Mouse (Mus musculus) midbrain, embryonic 11.5 days (tissue): Measurements from ENCODE around the gene Tanc2. TPM values are rescaled to one million over a fixed set of nuclear protein-coding genes. Genes with fewer than 3 reads are reported as not detected.
A peak's percentile ranks its signal among the peaks of the same experiment; 100 is the strongest.

ENCODE experiments used
- ATAC-seq: fragments of 200-750 bp; cut with Nextera tagmentation; 2 replicates; pipeline ENCODE4 v1.8.0; 2017; ENCODE audit warnings: moderate TSS enrichment, moderate library complexity; ENCODE audit not compliant: low FRiP score
- DNase-seq: peaks from one replicate; pipeline ENCODE4 v3.0.0; 2015; ENCODE audit warnings: low spot score; ENCODE audit errors: missing footprints
- H3K27ac ChIP-seq: fragments of 300-500 bp; sonication (generic); 2 replicates; pipeline ENCODE4 v1.5.1; 2014; ENCODE audit warnings: low read depth, low read length
- H3K27me3 ChIP-seq: fragments of 300-500 bp; sonication (generic); 2 replicates; pipeline ENCODE4 v1.6.1; 2014; ENCODE audit warnings: mild to moderate bottlenecking, low read length, moderate library complexity, mixed read lengths; ENCODE audit not compliant: control insufficient read depth, insufficient read depth
- H3K36me3 ChIP-seq: fragments of 300-500 bp; sonication (generic); 2 replicates; pipeline ENCODE4 v1.6.1; 2014; ENCODE audit warnings: mild to moderate bottlenecking, low read length, moderate library complexity, mixed read lengths; ENCODE audit not compliant: control insufficient read depth, insufficient read depth
- H3K4me1 ChIP-seq: fragments of 300-500 bp; sonication (generic); 2 replicates; pipeline ENCODE4 v1.6.1; 2014; ENCODE audit warnings: low read length; ENCODE audit not compliant: control insufficient read depth, insufficient read depth
- H3K4me2 ChIP-seq: fragments of 300-500 bp; sonication (generic); 2 replicates; pipeline ENCODE4 v1.6.1; 2014; ENCODE audit warnings: mild to moderate bottlenecking, moderate library complexity
- H3K4me3 ChIP-seq: fragments of 300-500 bp; sonication (generic); 2 replicates; pipeline ENCODE4 v1.5.1; 2014; ENCODE audit warnings: low read depth, low read length
- H3K9ac ChIP-seq: fragments of 300-500 bp; sonication (generic); 2 replicates; pipeline ENCODE4 v1.6.1; 2014; ENCODE audit warnings: low read length
- H3K9me3 ChIP-seq: fragments of 300-500 bp; sonication (generic); 2 replicates; pipeline ENCODE4 v1.6.1; 2016; ENCODE audit warnings: low read length; ENCODE audit not compliant: control insufficient read depth
- WGBS: fragments of 180-500 bp; shearing (Covaris S2); extraction: QIAGEN DNeasy Blood & Tissue Kit; methylation state at CpG from one replicate; pipeline ENCODE4 v1.1.7; 2014; 5-methylcytosine and 5-hydroxymethylcytosine counted together
- polyA plus RNA-seq: library from polyadenylated mRNA; unstranded; fragments of >200 nt; fragmentation: Nextera tagmentation; extraction: Ambion mirVana; gene quantifications from 2 replicates; pipeline ENCODE4 v1.2.1, GENCODE M21; 2014

The Tanc2 gene
- 9.0 and 9.9 TPM in 2 replicates for polyA plus RNA-seq

DNA sequence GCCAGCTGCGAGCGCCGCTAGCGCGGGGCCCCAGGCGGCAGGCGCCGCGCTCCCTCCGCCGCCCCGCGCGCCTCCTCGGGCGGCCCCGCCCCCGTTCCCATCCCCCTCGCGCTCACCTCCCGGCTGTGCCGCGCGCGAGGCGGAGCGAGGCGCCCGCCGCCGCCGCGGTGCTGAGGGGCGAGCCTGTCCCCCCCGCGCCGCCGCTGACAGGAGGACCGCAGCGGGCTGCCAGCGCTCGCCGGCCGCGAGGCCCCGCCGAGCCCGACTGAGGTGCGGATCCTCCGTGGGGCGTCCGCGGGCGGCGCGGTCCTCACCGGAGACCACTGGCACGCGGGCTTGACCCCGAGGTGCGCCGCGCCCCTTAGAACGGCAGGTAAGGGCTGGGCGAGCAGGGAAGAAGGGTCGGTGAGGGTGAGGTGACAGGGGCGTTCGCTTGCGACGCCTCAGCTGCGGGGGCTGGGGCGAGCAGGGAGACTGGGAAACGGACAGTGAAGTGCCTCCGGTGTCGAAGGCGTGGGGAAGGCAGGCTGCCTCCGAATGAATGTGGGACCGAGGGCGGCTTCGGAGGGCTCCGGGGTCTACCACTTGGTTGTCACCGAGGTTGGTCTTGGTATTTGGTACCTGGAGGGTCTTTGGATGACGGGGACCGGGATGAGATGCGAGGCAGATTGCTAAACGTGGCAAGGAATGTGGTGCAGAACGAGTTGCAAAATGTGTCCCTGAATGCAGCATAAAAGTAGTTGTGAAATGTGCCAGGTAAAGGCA is at the start of gene Tanc2:
Gene Tanc2 (plus strand): TSS at position 110 of the 765 bp plus-strand sequence.
- under 1% methylated on average over 65 of the region's 87 CpGs for WGBS
- Histone ChIP-seq H3K36me3 (no peaks in the 10 kb centered on the region), H3K4me2 (peak within 1 kb of the TSS; percentile 83), H3K4me1 (peaks cover 7% of the 10 kb centered on the region; the same call in 1 of the 2 replicates), H3K9me3 (no peaks in the 10 kb centered on the region), H3K27me3 (peaks cover 3% of the 10 kb centered on the region; the same call in 1 of the 2 replicates), H3K27ac (peak within 1 kb of the TSS; percentile 87), H3K4me3 (peak within 1 kb of the TSS; percentile 81), H3K9ac (peak within 1 kb of the TSS; percentile 85)
- ATAC-seq (peak; percentile 62; the same call in 1 of the 2 replicates), DNase-seq (peak; percentile 94)

DNA sequence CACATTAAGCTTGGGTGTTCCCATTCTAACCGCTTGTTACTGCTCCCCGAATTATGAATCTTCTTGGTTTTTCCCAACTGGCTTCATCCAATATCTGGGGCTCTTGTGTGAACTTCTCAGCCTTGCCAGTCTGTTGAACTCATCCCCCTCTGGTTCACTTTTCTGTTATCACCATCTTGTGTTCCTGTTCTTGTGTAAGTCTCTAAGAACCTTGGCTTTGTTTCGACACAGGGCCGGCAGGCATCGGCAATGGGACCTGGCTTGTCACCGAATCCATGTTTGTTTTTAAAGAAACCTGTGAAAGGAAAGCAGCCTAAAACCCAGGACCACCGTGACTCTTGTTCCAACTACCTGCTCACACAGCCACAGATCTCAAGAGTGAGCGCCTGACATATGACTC is 49.0 kb upstream of the Tanc2 start:
- Histone ChIP-seq H3K9ac (no peak overlapping the region), H3K27ac (no peak overlapping the region), H3K36me3 (no peaks in the 10 kb centered on the region), H3K4me1 (no peaks in the 10 kb centered on the region), H3K27me3 (no peaks in the 10 kb centered on the region), H3K4me2 (no peak overlapping the region), H3K4me3 (no peak overlapping the region), H3K9me3 (no peaks in the 10 kb centered on the region)
- ATAC-seq (no peak), DNase-seq (no peak)
- 89% methylated on average over 8 of the region's 8 CpGs for WGBS

DNA sequence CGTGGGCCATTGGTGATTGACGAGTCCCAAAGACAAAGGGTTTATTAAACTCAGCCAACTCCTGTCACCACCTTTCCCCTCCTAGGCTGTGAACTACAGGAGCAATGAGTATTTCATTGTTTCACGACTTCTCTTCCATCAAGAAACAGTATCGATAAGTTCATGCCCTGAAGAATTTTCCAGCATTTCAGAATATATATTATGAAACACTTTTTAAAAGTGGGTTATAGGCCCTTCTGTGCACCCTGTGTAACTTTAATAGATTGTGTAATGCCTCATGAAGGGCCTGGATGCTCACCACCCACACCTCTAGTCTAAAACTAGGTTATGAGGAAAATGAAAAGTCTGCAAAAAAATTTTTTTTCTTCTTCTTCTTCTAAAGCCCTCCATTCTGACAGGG is 48.4 kb upstream of the Tanc2 start:
- H3K9me3 ChIP-seq, result no peaks in the 10 kb centered on the region
- no peak overlapping the region for H3K4me2 ChIP-seq
- no peaks in the 10 kb centered on the region for H3K27me3 ChIP-seq
- no peak overlapping the region for H3K27ac ChIP-seq
- ATAC-seq (no peak), DNase-seq (no peak)
- no peaks in the 10 kb centered on the region for H3K36me3 ChIP-seq
- no peak overlapping the region for H3K4me3 ChIP-seq
- 87% methylated on average over 4 of the region's 4 CpGs for WGBS
- no peaks in the 10 kb centered on the region for H3K4me1 ChIP-seq
- H3K9ac ChIP-seq, result no peak overlapping the region

DNA sequence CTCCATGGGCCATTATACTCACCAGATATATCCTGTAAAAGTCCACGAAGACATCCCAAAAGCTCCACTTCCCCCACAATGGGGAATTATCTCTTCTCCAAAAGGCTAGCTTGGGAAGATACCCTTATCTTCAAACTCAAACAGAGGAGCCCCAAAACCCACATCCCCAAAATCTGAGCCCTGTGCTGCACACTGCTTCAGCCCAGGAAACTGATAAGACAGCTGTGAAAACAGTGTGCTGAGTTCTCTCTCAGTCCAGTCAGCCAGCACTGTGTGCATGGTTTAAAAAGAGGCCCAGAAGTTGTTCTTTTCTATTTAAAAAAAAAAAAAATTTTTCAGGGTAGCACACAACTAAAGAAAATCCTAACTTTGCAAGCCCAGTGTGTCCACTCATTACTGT is 47.7 kb upstream of the Tanc2 start:
- ATAC-seq (no peak), DNase-seq (no peak)
- WGBS, result 54% methylated on average over 1 of the region's 1 CpGs
- H3K4me3 ChIP-seq, result no peak overlapping the region
- H3K36me3 ChIP-seq, result no peaks in the 10 kb centered on the region
- H3K9ac ChIP-seq, result no peak overlapping the region
- no peak overlapping the region for H3K27ac ChIP-seq
- no peaks in the 10 kb centered on the region for H3K4me1 ChIP-seq
- no peak overlapping the region for H3K4me2 ChIP-seq
- no peaks in the 10 kb centered on the region for H3K27me3 ChIP-seq
- H3K9me3 ChIP-seq, result no peaks in the 10 kb centered on the region

DNA sequence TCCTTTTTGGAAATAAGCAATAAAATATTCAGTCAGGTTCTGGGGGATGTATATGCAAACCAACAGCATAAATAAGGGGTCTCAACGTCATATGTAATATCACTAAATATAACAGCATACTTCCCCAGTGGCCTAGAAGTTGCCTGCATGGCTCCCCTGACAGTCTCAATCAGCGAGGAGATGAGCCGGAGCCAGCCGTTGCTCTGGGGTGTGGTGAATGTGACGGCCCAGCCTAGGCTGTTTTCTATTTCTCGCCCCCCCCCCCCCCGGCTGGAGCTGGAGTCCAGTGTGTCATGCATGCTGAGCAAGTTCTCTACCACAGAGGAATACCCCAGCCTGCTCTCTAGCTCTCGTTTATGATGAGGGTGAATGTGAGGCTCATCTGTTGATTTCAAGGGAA is 44.0 kb upstream of the Tanc2 start:
- H3K36me3 ChIP-seq, result no peaks in the 10 kb centered on the region
- no peak overlapping the region for H3K4me2 ChIP-seq
- no peaks in the 10 kb centered on the region for H3K4me1 ChIP-seq
- H3K27me3 ChIP-seq, result no peaks in the 10 kb centered on the region
- DNase-seq, result no peak
- ATAC-seq, result no peak
- H3K27ac ChIP-seq, result no peak overlapping the region
- no peak overlapping the region for H3K9ac ChIP-seq
- no peaks in the 10 kb centered on the region for H3K9me3 ChIP-seq
- H3K4me3 ChIP-seq, result no peak overlapping the region
- WGBS, result 54% methylated on average over 8 of the region's 8 CpGs

DNA sequence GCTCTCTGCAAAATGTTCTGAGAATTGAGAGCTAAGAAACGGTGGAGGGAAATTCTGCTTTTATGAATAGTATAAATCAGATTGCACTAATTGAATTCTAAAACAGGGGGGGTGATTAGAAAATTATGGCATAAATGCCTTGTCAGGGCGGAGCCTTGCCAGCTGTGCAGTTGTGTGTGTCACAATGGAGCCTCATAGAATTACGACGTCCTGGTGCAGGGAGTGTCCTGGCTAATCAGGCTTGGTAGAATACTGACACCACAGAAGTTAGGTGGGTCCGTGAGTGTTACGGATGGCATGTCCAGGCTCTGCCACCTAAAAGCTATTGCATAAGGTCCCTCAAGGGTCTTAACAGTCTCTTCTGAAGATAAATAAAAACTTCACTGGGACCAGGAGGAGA is 43.4 kb upstream of the Tanc2 start:
- Histone ChIP-seq H3K27ac (no peak overlapping the region), H3K27me3 (no peaks in the 10 kb centered on the region), H3K9me3 (no peaks in the 10 kb centered on the region), H3K4me2 (no peak overlapping the region), H3K4me3 (no peak overlapping the region), H3K36me3 (no peaks in the 10 kb centered on the region), H3K4me1 (no peaks in the 10 kb centered on the region), H3K9ac (no peak overlapping the region)
- DNase-seq, result no peak
- ATAC-seq, result no peak
- WGBS, result 68% methylated on average over 6 of the region's 6 CpGs

DNA sequence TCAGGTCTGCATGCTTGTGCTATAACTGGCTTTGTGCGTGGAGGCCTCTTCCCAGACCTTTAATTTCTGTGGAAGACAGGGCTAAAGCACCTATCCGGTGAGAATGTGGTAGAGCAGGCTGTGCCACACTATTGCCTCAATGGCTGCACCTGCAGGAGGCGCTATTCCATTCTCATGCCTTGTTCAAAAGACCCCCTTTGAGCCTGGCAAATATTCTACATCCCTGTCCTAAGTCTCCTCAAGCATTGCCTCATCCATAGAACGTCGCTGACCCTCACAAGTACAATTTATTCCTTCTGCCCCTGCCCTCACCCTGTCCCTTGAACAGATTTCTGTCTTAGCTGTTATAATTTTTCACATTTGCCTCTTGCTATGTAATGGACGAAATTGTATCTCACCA is 41.4 kb upstream of the Tanc2 start:
- 88% methylated on average over 6 of the region's 6 CpGs for WGBS

DNA sequence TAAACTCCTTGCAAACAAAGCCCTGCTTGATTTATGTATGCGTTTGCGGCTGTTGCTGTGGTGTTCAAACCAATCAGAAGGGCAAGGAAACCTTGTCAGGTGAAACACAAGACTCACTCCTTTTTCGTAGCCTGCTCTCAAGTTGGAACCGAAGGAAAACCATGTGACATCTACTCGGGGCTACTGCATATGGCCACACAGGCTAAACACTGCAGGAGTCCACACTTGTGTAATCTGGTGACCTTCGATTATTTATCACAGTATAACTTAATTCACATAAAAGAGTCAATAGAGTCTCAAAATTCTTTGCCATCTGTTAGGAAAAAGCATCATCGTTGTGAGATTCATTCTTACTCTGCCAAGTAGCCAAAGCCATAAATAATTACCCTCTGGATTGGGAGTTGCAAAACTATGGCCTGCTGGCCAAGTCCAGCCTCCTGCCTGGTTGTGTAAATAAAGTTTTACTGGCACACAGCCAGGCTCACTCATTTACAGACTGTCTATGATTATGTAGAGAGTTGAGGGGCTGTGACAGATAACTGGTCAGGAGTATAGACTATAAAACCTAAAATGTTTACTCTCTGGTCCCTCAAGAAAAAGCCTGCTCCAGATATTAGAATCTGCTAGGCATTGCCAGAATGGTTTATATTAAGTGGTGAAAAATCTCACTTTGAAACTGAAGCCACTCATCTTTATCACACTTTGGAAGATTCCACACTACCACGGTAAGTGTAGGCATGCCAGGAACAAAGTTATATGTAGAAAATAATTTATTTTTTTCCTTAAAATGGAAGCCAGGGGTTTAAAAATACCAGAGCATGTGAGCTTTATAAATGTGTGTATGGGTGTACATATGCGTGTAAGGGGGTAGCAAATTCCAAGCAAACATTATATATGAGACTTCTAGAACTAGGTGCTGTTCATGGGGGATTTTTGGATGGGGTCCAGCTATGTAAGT is 40.3 kb upstream of the Tanc2 start:
- H3K27me3 ChIP-seq, result no peaks in the 10 kb centered on the region
- no peak overlapping the region for H3K4me2 ChIP-seq
- H3K9me3 ChIP-seq, result no peaks in the 10 kb centered on the region
- H3K27ac ChIP-seq, result no peak overlapping the region
- no peaks in the 10 kb centered on the region for H3K4me1 ChIP-seq
- DNase-seq, result no peak
- ATAC-seq, result no peak
- no peak overlapping the region for H3K9ac ChIP-seq
- no peak overlapping the region for H3K4me3 ChIP-seq
- no peaks in the 10 kb centered on the region for H3K36me3 ChIP-seq
- 90% methylated on average over 9 of the region's 9 CpGs for WGBS

More for the DNA sequence above, 41.4 kb upstream of the Tanc2 start:
- Histone ChIP-seq H3K27me3 (no peaks in the 10 kb centered on the region), H3K36me3 (no peaks in the 10 kb centered on the region), H3K4me2 (no peak overlapping the region), H3K4me1 (no peaks in the 10 kb centered on the region), H3K9me3 (no peaks in the 10 kb centered on the region), H3K9ac (no peak overlapping the region), H3K4me3 (no peak overlapping the region), H3K27ac (no peak overlapping the region)
- ATAC-seq (no peak), DNase-seq (no peak)

DNA sequence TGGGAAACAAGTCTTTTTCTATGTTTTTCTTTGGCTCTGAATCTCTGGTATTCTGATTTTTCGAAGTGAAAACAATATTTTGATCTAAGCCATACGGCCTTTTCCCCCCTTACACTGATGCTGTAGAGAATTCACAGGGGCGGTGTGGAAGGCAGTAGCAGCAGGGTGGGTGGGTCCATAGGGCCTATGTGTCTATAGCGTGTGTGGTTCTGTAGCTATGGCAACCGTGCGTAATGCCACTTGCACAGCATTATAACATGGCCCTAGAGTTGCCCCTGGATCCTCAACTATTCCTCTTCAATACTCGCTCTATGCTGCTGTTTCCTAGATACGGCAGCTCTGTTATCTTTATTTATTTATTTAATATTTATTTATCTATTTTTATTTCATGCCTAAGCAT is 32.5 kb upstream of the Tanc2 start:
- WGBS, result 72% methylated on average over 8 of the region's 8 CpGs
- Histone ChIP-seq H3K4me3 (no peak overlapping the region), H3K27me3 (no peaks in the 10 kb centered on the region), H3K9me3 (no peaks in the 10 kb centered on the region), H3K4me1 (no peaks in the 10 kb centered on the region; the same call in 1 of the 2 replicates), H3K27ac (no peak overlapping the region), H3K9ac (no peak overlapping the region), H3K36me3 (no peaks in the 10 kb centered on the region), H3K4me2 (no peak overlapping the region)
- no peak for DNase-seq
- ATAC-seq, result 0 out of 2 replicates have a peak, but pooled peaks have one; percentile 42
